Mouse (Mus musculus): ENCODE measurements at regions not wholly inside any gene's neighbourhood (a gene's known extent, or its start where the extent isn't known, plus 50 kb on each side); places are given as distances from the start of the nearest gene placed in this dataset.
"Not testable (repeated sequence)": the region's sequence is repeated elsewhere in the genome, so short reads cannot be mapped to it uniquely, and the experiment has no call there.

DNA sequence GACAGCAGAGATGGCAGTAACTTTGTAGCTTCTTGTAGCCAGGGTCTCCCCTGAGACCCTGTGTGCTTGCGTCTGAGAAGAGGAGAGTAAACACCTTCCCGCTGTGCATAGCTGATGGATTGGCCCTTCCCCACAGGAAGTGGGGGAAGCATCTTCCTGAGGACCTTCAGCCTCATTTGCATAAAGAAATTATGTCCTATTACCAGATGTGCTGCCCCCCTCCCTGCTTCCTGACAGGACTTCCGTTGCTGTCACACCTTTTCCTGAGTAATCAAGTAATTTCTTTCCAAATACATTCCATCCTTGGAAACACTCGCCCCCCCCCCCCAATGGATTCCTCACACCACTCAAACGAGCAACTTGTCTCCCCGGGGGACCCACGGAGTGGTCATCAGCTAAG, 77.5 kb upstream of the Med13l start:
- 33% methylated on average over 7 of the region's 7 CpGs for WGBS
- peaks cover 6% of the 10 kb centered on the region; the same call in 1 of the 2 replicates for H3K4me1 ChIP-seq (ENCODE audit: control insufficient read depth, insufficient read depth, low read length)
- no peak overlapping the region for H3K27ac ChIP-seq (ENCODE audit: insufficient read depth, low read depth, low read length)
- H3K4me3 ChIP-seq (ENCODE audit: insufficient read depth, low read depth, low read length) = no peak overlapping the region
- TF ChIP-seq POLR2A (IDR thresholded peaks at IDR 0.05; ENCODE audit: insufficient read depth, low read depth, low read length) (no peak), CTCF (IDR thresholded peaks at IDR 0.05; ENCODE audit: insufficient read depth, low read depth, low read length) (no peak)

DNA sequence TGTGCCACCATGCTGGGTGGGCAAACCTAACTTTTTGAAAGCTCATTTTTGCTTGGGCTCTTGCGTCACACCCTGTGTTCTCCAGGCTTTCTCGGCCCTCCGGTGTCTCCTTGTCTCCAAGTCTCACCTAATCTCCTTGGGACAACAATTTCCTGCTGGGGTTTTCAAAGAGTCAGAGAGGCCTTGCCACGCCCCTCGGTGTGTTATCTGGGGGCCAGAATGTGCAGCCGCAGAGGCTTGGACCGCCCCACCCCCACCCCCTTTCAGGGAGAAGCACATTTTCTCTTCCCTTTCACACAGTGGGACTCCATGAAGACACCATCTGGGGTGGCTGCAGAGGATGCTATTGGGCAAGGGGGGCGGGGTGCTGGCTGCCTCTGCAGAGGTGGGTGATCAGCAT, 76.9 kb upstream of the Med13l start:
- Histone ChIP-seq H3K4me3 (ENCODE audit: insufficient read depth, low read depth, low read length) (no peak overlapping the region), H3K27ac (ENCODE audit: insufficient read depth, low read depth, low read length) (no peak overlapping the region), H3K4me1 (ENCODE audit: control insufficient read depth, insufficient read depth, low read length) (peaks cover under 1% of the 10 kb centered on the region; the same call in 1 of the 2 replicates)
- 29% methylated on average over 8 of the region's 8 CpGs for WGBS
- TF ChIP-seq POLR2A (IDR thresholded peaks at IDR 0.05; ENCODE audit: insufficient read depth, low read depth, low read length) = no peak
- TF ChIP-seq CTCF (IDR thresholded peaks at IDR 0.05; ENCODE audit: insufficient read depth, low read depth, low read length) = no peak

DNA sequence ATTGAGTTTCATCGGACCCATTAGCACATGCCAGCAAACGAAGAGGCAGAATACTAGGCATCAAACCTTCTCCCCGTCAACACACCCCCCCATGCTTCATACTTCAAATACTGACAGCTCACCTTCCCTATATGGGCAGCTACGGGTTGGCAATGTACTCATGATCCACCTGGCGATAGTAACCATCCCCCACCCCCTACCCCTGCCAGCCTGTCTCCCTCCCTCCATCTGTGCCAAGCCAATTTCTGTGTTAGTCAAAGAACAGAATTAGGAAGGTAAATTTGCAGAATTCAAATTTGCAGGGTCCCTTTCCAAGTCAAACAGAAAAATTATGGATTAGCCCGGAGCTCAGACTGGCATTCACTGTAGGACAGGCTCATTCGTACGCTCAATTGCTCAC, 75.3 kb upstream of the Med13l start:
- Histone ChIP-seq H3K4me3 (ENCODE audit: insufficient read depth, low read depth, low read length) (no peak overlapping the region), H3K27ac (ENCODE audit: insufficient read depth, low read depth, low read length) (no peak overlapping the region), H3K4me1 (ENCODE audit: control insufficient read depth, insufficient read depth, low read length) (no peaks in the 10 kb centered on the region)
- TF ChIP-seq POLR2A (IDR thresholded peaks at IDR 0.05; ENCODE audit: insufficient read depth, low read depth, low read length) = no peak
- TF ChIP-seq CTCF (IDR thresholded peaks at IDR 0.05; ENCODE audit: insufficient read depth, low read depth, low read length) = no peak
- 85% methylated on average over 8 of the region's 8 CpGs for WGBS

DNA sequence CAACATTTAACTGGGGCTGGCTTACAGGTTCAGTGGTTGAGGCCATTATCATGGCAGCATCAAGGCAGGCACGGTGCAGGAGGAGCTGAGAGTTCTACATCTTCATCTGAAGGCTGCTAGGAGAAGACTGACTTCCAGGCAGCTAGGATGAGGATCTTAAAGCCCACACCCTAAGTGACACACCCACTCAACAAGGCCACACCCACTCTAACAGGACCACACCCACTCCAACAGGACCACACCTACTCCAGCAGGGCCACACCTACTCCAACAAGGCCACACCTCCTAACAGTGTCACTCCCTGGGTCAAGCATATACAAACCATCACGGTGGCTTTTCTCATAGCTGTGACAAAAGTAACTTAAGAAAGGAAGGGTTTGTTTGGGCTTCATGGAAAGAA, 68.0 kb upstream of the Med13l start:
- whole genome bisulfite sequencing = 94% methylated on average over 2 of the region's 2 CpGs
- H3K4me3 ChIP-seq (ENCODE audit: insufficient read depth, low read depth, low read length); H3K4me1 ChIP-seq (ENCODE audit: control insufficient read depth, insufficient read depth, low read length); H3K27ac ChIP-seq (ENCODE audit: insufficient read depth, low read depth, low read length): not testable (repeated sequence)

DNA sequence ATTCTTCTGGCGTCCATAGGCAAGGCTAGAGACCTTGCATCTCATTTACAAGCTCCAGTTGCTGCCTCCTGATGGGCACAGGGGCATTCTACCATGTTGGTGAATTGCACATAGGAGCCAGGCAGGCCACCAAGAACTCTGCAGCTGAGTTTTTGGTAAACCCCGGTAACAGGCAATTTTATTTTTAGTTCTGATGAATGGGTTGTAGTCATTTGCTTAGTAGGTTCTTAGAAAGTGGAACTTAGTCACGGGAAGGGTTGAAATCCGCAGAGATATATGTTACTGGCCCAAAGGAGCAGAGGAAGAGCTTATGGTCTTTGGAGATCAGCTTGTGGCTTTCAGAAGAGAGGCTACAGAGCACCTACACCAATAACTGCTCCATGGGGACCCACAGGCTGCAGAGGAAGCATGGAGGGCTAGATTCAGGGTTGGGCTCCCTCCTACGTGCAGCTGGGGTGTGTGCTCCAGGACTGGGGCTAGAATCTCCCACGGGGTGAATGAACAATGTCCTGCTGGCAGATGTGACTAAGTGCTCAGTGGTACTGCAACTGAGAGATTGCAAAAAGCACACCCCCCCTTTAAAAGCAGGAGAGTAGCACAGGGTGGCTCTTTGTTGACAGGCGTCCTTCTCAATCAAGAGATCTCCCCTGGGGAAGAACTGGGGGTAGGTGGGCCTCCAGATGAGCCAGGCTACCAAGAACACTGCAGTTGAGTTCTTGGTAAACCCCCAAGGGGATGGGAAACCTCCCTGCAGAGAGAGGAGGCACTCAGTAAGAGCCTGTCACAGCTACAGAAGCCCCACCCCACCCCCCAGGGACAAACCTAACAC, 65.6 kb upstream of the Med13l start:
- Histone ChIP-seq H3K4me3 (ENCODE audit: insufficient read depth, low read depth, low read length) (no peak overlapping the region), H3K27ac (ENCODE audit: insufficient read depth, low read depth, low read length) (no peak overlapping the region), H3K4me1 (ENCODE audit: control insufficient read depth, insufficient read depth, low read length) (peaks cover 4% of the 10 kb centered on the region)
- 64% methylated on average over 7 of the region's 7 CpGs for WGBS
- no peak for TF ChIP-seq POLR2A (IDR thresholded peaks at IDR 0.05; ENCODE audit: insufficient read depth, low read depth, low read length)
- no peak for TF ChIP-seq CTCF (IDR thresholded peaks at IDR 0.05; ENCODE audit: insufficient read depth, low read depth, low read length)

DNA sequence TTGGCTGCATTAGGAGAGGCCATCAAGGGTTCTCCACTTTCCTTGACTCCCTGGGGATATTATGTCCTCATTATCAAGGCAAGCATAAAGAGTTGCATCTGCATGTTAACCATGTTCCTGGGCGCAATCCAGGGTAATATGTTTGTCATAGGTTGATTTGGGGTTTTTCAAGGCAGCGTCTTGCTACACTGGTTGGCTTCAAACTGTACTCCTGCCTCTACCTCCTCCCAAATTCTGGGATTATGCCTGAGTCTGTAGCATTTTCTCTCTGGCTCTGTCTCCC, 65.1 kb upstream of the Med13l start:
- peaks cover 4% of the 10 kb centered on the region for H3K4me1 ChIP-seq (ENCODE audit: control insufficient read depth, insufficient read depth, low read length)
- H3K4me3 ChIP-seq (ENCODE audit: insufficient read depth, low read depth, low read length) = no peak overlapping the region
- 95% methylated on average over 2 of the region's 2 CpGs for WGBS
- TF ChIP-seq POLR2A (IDR thresholded peaks at IDR 0.05; ENCODE audit: insufficient read depth, low read depth, low read length) (no peak), CTCF (IDR thresholded peaks at IDR 0.05; ENCODE audit: insufficient read depth, low read depth, low read length) (no peak)
- no peak overlapping the region for H3K27ac ChIP-seq (ENCODE audit: insufficient read depth, low read depth, low read length)

DNA sequence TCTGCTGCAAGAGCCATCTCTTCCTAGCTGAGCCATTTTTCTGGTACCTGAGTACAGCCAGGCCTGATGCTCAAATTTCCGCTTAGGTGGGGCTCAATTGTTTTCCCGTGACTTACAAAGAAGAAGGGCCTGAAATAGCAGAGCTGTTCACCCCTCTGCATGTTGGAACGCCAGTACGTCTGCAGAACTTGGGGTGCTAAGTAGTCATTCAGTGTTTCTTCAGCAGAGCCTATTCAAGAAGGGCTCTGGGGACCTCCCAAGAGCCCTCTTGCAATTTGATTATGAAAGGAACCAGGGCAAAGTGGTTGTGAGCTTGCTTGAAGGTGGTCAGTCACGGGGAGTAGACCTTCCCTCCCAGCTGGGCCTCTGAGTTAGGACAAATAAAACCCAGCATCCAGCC, 58.9 kb upstream of the Med13l start:
- TF ChIP-seq CTCF (IDR thresholded peaks at IDR 0.05; ENCODE audit: insufficient read depth, low read depth, low read length) = no peak
- TF ChIP-seq POLR2A (IDR thresholded peaks at IDR 0.05; ENCODE audit: insufficient read depth, low read depth, low read length) = no peak
- H3K27ac ChIP-seq (ENCODE audit: insufficient read depth, low read depth, low read length) = no peak overlapping the region
- no peaks in the 10 kb centered on the region for H3K4me1 ChIP-seq (ENCODE audit: control insufficient read depth, insufficient read depth, low read length)
- no peak overlapping the region for H3K4me3 ChIP-seq (ENCODE audit: insufficient read depth, low read depth, low read length)
- WGBS = 89% methylated on average over 5 of the region's 5 CpGs

DNA sequence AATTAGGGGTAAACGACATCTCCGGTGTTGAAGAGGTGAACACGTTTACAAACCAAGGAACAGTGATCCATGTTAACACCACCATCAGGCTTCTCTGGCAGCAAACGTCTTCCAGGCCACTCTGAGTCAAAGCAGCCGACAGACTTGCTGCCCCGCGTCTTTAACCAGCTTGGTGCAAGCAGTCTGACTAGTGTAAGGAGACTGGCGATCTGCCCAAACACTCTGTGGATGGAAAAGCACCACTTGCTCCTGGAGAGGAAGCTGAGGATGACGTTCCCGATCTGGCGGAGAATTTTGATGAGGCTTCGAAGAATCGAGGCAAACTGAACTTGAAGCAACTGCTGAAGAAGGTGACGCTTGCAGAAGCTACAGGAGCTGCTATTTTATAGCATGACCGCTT, 57.5 kb upstream of the Med13l start:
- TF ChIP-seq CTCF (IDR thresholded peaks at IDR 0.05; ENCODE audit: insufficient read depth, low read depth, low read length) = no peak
- TF ChIP-seq POLR2A (IDR thresholded peaks at IDR 0.05; ENCODE audit: insufficient read depth, low read depth, low read length) = no peak
- Histone ChIP-seq H3K4me3 (ENCODE audit: insufficient read depth, low read depth, low read length) (no peak overlapping the region), H3K27ac (ENCODE audit: insufficient read depth, low read depth, low read length) (no peak overlapping the region), H3K4me1 (ENCODE audit: control insufficient read depth, insufficient read depth, low read length) (no peaks in the 10 kb centered on the region)
- 50% methylated on average over 15 of the region's 15 CpGs for WGBS

DNA sequence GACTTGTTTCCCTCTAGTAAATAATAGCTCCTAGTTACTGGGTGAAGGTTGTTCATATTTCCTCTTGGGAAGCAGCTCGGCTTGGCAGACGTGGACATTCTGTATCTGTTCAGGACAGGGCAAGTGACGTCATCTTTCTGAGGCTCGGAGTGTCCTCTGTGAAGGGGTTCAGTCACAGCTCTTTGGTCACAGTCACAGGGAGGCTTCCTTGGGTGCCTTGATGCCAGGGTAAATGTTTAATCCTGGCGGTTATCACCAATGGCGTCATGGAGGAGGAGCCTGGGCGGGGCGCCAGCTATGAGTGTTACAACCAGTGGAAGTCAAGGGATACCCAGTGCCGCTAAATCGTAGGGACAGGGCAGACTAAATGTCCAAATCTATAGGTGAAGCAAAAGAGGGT, 56.3 kb upstream of the Med13l start:
- Histone ChIP-seq H3K27ac (ENCODE audit: insufficient read depth, low read depth, low read length) (no peak overlapping the region), H3K4me3 (ENCODE audit: insufficient read depth, low read depth, low read length) (no peak overlapping the region), H3K4me1 (ENCODE audit: control insufficient read depth, insufficient read depth, low read length) (no peaks in the 10 kb centered on the region)
- TF ChIP-seq POLR2A (IDR thresholded peaks at IDR 0.05; ENCODE audit: insufficient read depth, low read depth, low read length) (no peak), CTCF (IDR thresholded peaks at IDR 0.05; ENCODE audit: insufficient read depth, low read depth, low read length) (no peak)
- 92% methylated on average over 10 of the region's 10 CpGs for WGBS

DNA sequence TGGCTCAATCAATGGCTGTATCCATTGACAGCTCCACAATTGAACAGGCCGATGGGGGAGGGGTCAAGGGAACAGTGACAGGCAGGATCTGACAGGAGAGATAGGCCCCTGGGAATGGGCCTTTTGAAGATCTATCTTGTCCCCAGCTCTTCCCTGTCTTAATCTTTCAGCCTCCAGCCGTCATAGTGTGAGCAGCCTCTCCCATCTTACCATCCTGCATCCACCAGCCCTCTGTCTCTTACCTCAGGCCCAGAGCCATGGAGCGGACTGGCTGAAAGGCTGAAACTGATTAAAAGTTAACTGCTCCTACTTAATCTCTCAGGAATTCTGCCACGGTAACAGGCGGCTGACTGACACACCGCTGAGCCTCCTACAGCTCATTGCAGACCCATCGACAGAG, 55.6 kb upstream of the Med13l start:
- TF ChIP-seq CTCF (IDR thresholded peaks at IDR 0.05; ENCODE audit: insufficient read depth, low read depth, low read length) (no peak), POLR2A (IDR thresholded peaks at IDR 0.05; ENCODE audit: insufficient read depth, low read depth, low read length) (no peak)
- 65% methylated on average over 7 of the region's 7 CpGs for WGBS
- no peaks in the 10 kb centered on the region for H3K4me1 ChIP-seq (ENCODE audit: control insufficient read depth, insufficient read depth, low read length)
- no peak overlapping the region for H3K27ac ChIP-seq (ENCODE audit: insufficient read depth, low read depth, low read length)
- no peak overlapping the region for H3K4me3 ChIP-seq (ENCODE audit: insufficient read depth, low read depth, low read length)
